Mouse (Mus musculus): Measurements from ENCODE around the gene Sorcs1. TPM values are rescaled to one million over a fixed set of nuclear protein-coding genes. Genes with fewer than 3 reads are reported as not detected.

Gene Sorcs1
- polyA plus RNA-seq, 1 experiment from 2014 or later, result 2.7 TPM

DNA sequence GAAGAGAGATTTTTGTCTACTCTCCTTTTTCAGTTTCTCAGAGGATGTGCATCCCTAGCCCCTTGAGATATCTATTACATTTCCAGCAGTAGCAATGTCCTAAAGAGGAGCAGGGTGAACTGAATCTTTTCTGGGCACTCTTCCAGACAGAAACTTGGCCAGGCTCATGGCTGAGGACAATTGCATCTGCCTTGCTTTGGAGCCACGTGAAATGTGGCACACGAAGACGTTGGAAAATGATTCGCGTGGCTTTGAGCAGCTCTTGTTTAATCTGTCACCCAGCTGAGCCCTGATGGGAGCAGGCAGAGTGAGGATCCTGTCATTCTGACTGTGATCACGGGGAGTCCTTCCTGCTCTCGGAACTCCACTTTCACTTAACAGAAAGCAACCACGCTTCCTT, 536.6 kb downstream of the Sorcs1 start:
- 64% methylated on average over 8 of the region's 8 CpGs for WGBS
- Histone ChIP-seq H3K4me3 (ENCODE audit: low read length) (no peak overlapping the region), H3K4me1 (ENCODE audit: insufficient read depth, low read length) (no peaks in the 10 kb centered on the region), H3K9me3 (ENCODE audit: low read length) (no peaks in the 10 kb centered on the region), H3K4me2 (replicated peaks; ENCODE audit: low read depth, low read length) (no peak overlapping the region), H3K27me3 (ENCODE audit: insufficient read depth, low read length) (no peaks in the 10 kb centered on the region), H3K9ac (replicated peaks; ENCODE audit: low read length) (no peak overlapping the region), H3K27ac (ENCODE audit: low read length) (no peak overlapping the region), H3K36me3 (ENCODE audit: insufficient read depth, low read length) (no peaks in the 10 kb centered on the region)
- no peak for ATAC-seq (ENCODE audit: low FRiP score, low TSS enrichment)

DNA sequence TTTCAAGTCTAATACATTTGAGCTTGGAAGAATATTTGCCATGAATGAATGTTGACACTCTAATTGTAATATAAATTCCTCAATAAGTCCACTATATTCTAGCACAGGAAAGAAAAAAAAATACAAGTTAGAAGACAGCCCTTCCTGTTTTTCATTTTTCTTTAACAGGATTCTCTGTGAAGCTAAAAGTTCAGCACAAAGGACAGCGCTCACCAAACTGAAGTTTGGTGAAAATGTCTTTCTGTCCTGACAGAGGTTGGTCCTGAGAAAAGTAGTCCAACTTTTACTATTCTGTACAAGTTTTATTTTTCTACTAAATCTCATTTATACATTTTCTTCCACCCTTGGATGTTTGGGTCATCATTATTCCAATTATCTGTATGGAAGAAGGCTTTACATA, 543.8 kb downstream of the Sorcs1 start:
- no peak overlapping the region for H3K27ac ChIP-seq (ENCODE audit: low read length)
- H3K9me3 ChIP-seq (ENCODE audit: low read length), result no peaks in the 10 kb centered on the region
- H3K4me1 ChIP-seq (ENCODE audit: insufficient read depth, low read length), result no peaks in the 10 kb centered on the region
- H3K4me3 ChIP-seq (ENCODE audit: low read length), result no peak overlapping the region
- no peak overlapping the region for H3K9ac ChIP-seq (replicated peaks; ENCODE audit: low read length)
- 80% methylated on average over 1 of the region's 1 CpGs for WGBS
- no peak overlapping the region for H3K4me2 ChIP-seq (replicated peaks; ENCODE audit: low read depth, low read length)
- H3K36me3 ChIP-seq (ENCODE audit: insufficient read depth, low read length), result no peaks in the 10 kb centered on the region
- ATAC-seq (ENCODE audit: low FRiP score, low TSS enrichment), result no peak
- H3K27me3 ChIP-seq (ENCODE audit: insufficient read depth, low read length), result no peaks in the 10 kb centered on the region

DNA sequence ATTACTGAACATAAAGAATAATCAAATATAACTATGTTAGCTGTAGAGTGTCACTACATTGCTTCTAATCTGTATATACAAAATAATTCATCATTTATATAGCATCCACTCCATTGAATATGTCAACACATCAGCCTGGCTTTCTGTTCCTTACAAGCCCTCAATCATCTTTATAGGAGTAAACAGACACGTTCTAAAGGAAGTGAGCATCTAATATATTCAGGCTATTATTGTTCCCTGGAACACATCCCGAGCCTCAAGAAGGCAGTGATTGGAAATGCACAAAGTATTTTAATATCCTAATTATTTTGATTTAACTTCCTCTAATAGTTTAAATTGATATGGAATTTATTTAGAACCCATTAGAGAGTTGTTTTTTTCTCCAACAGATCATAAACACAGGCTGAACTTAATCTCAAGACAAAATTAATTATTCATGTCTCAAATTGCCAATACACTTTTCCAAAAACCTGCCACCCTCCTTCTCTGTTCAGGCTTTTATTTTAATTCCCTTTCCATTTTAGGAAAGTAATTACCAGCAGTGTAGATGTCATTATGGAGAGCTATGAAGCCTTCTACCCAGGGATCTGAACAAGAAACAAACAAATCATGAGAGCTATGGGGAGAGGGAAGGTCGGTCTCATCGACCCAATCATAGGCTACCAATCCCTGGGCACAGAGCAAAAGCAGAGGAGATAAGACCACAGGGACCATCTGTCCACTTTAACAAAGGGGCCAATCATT, 572.4 kb downstream of the Sorcs1 start:
- Histone ChIP-seq H3K9ac (replicated peaks; ENCODE audit: low read length) (no peak overlapping the region), H3K4me2 (replicated peaks; ENCODE audit: low read depth, low read length) (no peak overlapping the region), H3K27me3 (ENCODE audit: insufficient read depth, low read length) (no peaks in the 10 kb centered on the region), H3K4me3 (ENCODE audit: low read length) (no peak overlapping the region), H3K4me1 (ENCODE audit: insufficient read depth, low read length) (no peaks in the 10 kb centered on the region), H3K27ac (ENCODE audit: low read length) (no peak overlapping the region), H3K9me3 (ENCODE audit: low read length) (no peaks in the 10 kb centered on the region), H3K36me3 (ENCODE audit: insufficient read depth, low read length) (no peaks in the 10 kb centered on the region)
- ATAC-seq (ENCODE audit: low FRiP score, low TSS enrichment), result no peak
- WGBS, result 54% methylated on average over 4 of the region's 4 CpGs

Small RNA genes lying within 50 kb of the gene (microRNA-seq; reads per million reads assigned to microRNA genes)
- not detected for gene Gm27749

Measured in kidney, embryonic 16.5 days (tissue).